Comparison of ENCODE assay signal across 8 mouse cellular contexts in the genomic region with DNA sequence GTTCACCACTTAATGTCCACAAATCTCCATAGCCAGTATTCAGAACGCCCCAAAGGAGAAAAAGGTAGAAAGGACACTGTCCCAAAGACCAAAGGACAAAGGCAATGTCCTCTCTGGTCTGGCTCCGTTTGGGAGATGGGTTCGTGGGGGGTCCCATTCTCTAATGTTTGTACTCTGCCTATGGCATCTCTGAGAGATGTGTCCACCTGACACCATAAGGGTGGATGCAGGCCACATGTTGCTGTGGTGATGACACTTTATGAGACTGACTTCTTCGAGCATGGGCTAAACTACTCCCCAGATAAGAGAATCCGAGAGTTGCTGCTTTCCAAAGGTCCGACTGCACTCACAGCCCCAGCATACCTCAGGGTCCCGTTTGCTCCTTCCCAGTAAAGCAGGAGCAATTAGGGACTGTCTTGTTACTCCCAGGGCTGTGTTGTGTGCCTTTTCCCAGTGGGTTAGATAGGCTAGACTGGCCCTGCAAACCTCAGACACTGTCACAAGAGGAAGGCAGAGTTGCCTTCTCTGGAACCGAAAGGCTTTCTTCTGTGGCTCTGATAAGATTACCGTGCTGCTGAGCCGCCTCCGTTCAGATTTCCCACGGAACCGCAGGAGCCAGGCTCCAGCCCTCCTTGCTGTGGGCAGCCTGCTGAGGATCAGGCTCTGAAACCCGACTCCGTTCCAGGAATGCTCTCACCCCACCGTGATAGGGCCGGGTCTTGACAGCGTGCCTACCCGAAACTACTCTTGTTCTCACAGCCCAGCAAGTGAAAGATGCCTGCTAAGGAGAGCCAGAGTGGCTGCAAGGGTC. TPM values are rescaled to one million over a fixed set of nuclear protein-coding genes. Genes with fewer than 3 reads are reported as not detected.
A peak's percentile ranks its signal among the peaks of the same experiment; 100 is the strongest.
DNase-seq lines count a peak whose midpoint lies in the region; ATAC-seq and TF ChIP-seq lines count a peak whose summit lies in the region.

No protein-coding gene starts in this region.

- H3K36me3 ChIP-seq in kidney, postnatal 0 days (ENCODE audit: insufficient read depth, low read length) = no peaks in the 10 kb centered on the region
- no peaks in the 10 kb centered on the region for H3K36me3 ChIP-seq in limb, embryonic 11.5 days (ENCODE audit: control insufficient read depth, insufficient read depth, low read length)
- no peaks in the 10 kb centered on the region for H3K36me3 ChIP-seq in neural tube, embryonic 15.5 days

- peak; percentile 70 for DNase-seq in kidney, postnatal 0 days (ENCODE audit: low spot score)
- DNase-seq in kidney, postnatal 14 days = no peak
- peak; percentile 35 for DNase-seq in brain, embryonic 14.5 days (ENCODE audit: low read depth)
- DNase-seq in gastrocnemius, postnatal 25 days = peak; percentile 68
- DNase-seq in limb, embryonic 11.5 days (ENCODE audit: low spot score) = peak; percentile 78
- no peak for DNase-seq in spleen, adult 12 weeks (ENCODE audit: low spot score)
- DNase-seq in right cerebral cortex, postnatal 14 days = no peak

- peak overlapping the region; percentile 68; the same call in 1 of the 2 replicates for H3K27ac ChIP-seq in kidney, postnatal 0 days
- H3K27ac ChIP-seq in limb, embryonic 11.5 days (replicated peaks; ENCODE audit: low read depth, low read length) = no peak overlapping the region; the same call in 1 of the 2 replicates
- no peak overlapping the region for H3K27ac ChIP-seq in neural tube, embryonic 15.5 days (replicated peaks)

- H3K9me3 ChIP-seq in kidney, postnatal 0 days (replicated peaks; ENCODE audit: low read length) = no peaks in the 10 kb centered on the region
- no peaks in the 10 kb centered on the region for H3K9me3 ChIP-seq in limb, embryonic 11.5 days (ENCODE audit: control insufficient read depth, low read length)
- H3K9me3 ChIP-seq in neural tube, embryonic 15.5 days (replicated peaks) = no peaks in the 10 kb centered on the region

- H3K27me3 ChIP-seq in kidney, postnatal 0 days (ENCODE audit: insufficient read depth, low read length) = no peaks in the 10 kb centered on the region
- no peaks in the 10 kb centered on the region for H3K27me3 ChIP-seq in limb, embryonic 11.5 days (ENCODE audit: control insufficient read depth, insufficient read depth, low read length)
- H3K27me3 ChIP-seq in neural tube, embryonic 15.5 days (replicated peaks) = peaks cover 26% of the 10 kb centered on the region

- H3K4me3 ChIP-seq in kidney, postnatal 0 days (replicated peaks; ENCODE audit: low read depth, low read length) = peak overlapping the region; percentile 11; the same call in 1 of the 2 replicates
- H3K4me3 ChIP-seq in limb, embryonic 11.5 days (ENCODE audit: low read depth, low read length) = peak overlapping the region; percentile 12
- 0 out of 2 replicates have a peak overlapping the region, but pooled peaks have one; percentile 6 for H3K4me3 ChIP-seq in neural tube, embryonic 15.5 days (replicated peaks)

- H3K4me1 ChIP-seq in kidney, postnatal 0 days (replicated peaks; ENCODE audit: insufficient read depth, low read length) = peaks cover 49% of the 10 kb centered on the region
- peaks cover 23% of the 10 kb centered on the region for H3K4me1 ChIP-seq in limb, embryonic 11.5 days (ENCODE audit: control insufficient read depth, insufficient read depth, low read length)
- peaks cover 16% of the 10 kb centered on the region for H3K4me1 ChIP-seq in neural tube, embryonic 15.5 days

- 0 out of 2 replicates have a peak, but pooled peaks have one; percentile 40 for ATAC-seq in kidney, postnatal 0 days (replicated peaks; ENCODE audit: low FRiP score, low read depth)
- ATAC-seq in limb, embryonic 11.5 days (ENCODE audit: insufficient number of reproducible peaks, low FRiP score, low TSS enrichment, low read depth) = peak; percentile 58; the same call in 1 of the 2 replicates
- ATAC-seq in neural tube, embryonic 15.5 days (ENCODE audit: low FRiP score) = no peak

- WGBS in kidney, postnatal 0 days = 15% methylated on average over 19 of the region's 19 CpGs
- 8% methylated on average over 19 of the region's 19 CpGs for WGBS in limb, embryonic 11.5 days
- WGBS in neural tube, embryonic 15.5 days = 17% methylated on average over 19 of the region's 19 CpGs

- TF ChIP-seq CTCF in kidney, postnatal 0 days (IDR thresholded peaks at IDR 0.05; ENCODE audit: low read depth) = no peak
- TF ChIP-seq CTCF in brain, embryonic 14.5 days (IDR thresholded peaks at IDR 0.05; ENCODE audit: borderline replicate concordance, extremely low read depth, insufficient read depth, insufficient read length) = no peak

- peak overlapping the region; percentile 44; the same call in 1 of the 2 replicates for H3K9ac ChIP-seq in kidney, postnatal 0 days (ENCODE audit: low read depth, low read length)
- H3K9ac ChIP-seq in limb, embryonic 11.5 days (ENCODE audit: low read length) = peak overlapping the region; percentile 13; the same call in 1 of the 2 replicates
- H3K9ac ChIP-seq in neural tube, embryonic 15.5 days (replicated peaks) = peak overlapping the region; percentile 15; the same call in 1 of the 2 replicates

- peak overlapping the region; percentile 49 for H3K4me2 ChIP-seq in kidney, postnatal 0 days (ENCODE audit: low read length)
- peak overlapping the region; percentile 43 for H3K4me2 ChIP-seq in limb, embryonic 11.5 days (ENCODE audit: low read depth, severe bottlenecking)
- H3K4me2 ChIP-seq in neural tube, embryonic 15.5 days = peak overlapping the region; percentile 46

- no peak for TF ChIP-seq POLR2A in brain, embryonic 14.5 days (IDR thresholded peaks at IDR 0.05; ENCODE audit: borderline replicate concordance, extremely low read depth, insufficient read depth, insufficient read length, poor library complexity, severe bottlenecking)

RNA-seq across cellular contexts. Expression of gene Rcsd1, which starts 7.1 kb away (rescaled TPM):
- polyA plus RNA-seq in kidney, postnatal 0 days (2015; fragmentation: Nextera tagmentation; extraction: Ambion mirVana) = 53.7 and 57.5 TPM in 2 replicates
- polyA plus RNA-seq in brain, embryonic 14.5 days (2012; rRNA removed) = 7.9 and 10.1 TPM in 2 replicates
- total RNA-seq in gastrocnemius, postnatal 25 days (2021) = 10 to 100 TPM; 80.0 to 85.8 TPM
- polyA plus RNA-seq in limb, embryonic 11.5 days (2014; fragmentation: Nextera tagmentation; extraction: Ambion mirVana) = 6.1 and 8.9 TPM in 2 replicates
- 8.1 and 29.8 TPM in 2 replicates for polyA plus RNA-seq in neural tube, embryonic 15.5 days (2015; fragmentation: Nextera tagmentation; extraction: Ambion mirVana)

Comparison
In these comparisons a context has a peak if more than half of its experiments do, and no peak if none do; other contexts are left out.
1. DNase-seq: peak in kidney, postnatal 0 days (single experiment), brain, embryonic 14.5 days (single experiment), gastrocnemius, postnatal 25 days (single experiment) and limb, embryonic 11.5 days (single experiment); none in kidney, postnatal 14 days (single experiment), spleen, adult 12 weeks (single experiment) and right cerebral cortex, postnatal 14 days (single experiment).
2. Peak in every context shown above with its lines, with median percentiles within 50 percentile points of each other: H3K4me2 ChIP-seq, H3K4me3 ChIP-seq and H3K9ac ChIP-seq.